Mouse (Mus musculus): ENCODE data around the gene Magea3.
"Not testable (repeated sequence)": the region's sequence is repeated elsewhere in the genome, so short reads cannot be mapped to it uniquely, and the experiment has no call there.

The Magea3 gene

DNA sequence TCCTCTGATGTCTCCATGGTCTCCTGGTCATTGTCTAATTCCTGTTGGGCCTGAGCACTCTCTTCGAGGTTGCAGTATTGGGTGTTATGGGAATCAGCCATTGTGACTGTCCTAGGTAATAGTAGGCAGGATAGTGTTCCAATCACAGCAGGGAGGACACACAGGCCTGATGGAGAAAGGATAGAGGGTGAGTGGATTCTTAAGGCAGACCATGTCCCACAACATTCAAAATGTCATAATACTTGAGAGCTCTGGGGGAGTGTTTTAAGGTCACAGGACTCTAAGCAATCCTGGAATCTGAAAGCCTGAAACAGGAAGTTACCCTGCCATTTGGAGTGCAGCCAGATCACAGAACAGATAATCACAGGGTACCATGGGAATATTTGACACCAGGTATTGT, at the start of gene Magea3:
Magea3 (minus strand) TSS at position 101 of the 400 bp plus-strand sequence.
- DNase-seq (ENCODE audit: low read depth, low spot score), result not testable (repeated sequence)

DNA sequence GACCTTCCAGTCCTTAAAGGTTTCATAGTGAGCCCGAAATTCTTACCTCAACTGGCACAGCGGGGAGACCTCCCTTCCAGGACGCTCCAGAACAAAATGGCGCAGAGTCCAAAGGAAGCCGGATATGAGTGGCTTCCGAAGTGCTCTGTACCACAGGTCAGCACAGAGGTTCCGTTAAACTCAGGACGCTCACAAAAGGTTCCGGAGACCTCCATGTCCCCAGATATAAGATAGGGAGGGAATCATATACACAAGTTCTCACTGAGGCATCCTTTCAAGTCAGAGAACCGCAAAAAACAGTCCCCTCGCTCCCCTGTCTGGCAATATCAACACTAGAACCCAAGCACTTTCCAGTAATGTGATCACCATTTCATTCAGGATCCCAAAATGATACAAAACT, 46.4 kb upstream of the Magea3 start, which contains the start of gene Magea8:
Magea8 (minus strand) TSS at position 101 of the 400 bp plus-strand sequence.
- not testable (repeated sequence) for DNase-seq (ENCODE audit: low read depth, low spot score)

DNA sequence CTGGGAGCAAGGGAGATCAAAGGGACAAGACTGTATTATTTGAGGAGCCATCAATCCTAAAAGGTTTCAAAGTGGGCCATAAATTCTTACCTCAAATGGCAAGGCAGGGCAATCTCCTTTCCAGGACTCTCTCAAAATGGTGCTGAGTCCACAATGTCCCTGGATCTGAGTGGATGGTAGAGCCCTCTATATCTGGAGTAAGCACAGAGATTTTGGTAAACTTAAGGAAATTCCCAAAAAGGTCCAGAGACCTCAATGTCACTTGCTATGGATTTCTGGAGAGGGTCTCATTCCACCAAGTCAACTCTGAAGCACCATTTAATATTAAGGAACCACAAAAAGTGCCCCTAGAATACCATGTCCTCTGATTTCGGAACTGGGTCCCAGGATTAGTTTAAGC, 13.4 kb downstream of the Magea3 start, which contains the start of gene Magea6:
Magea6 (minus strand) TSS at position 101 of the 400 bp plus-strand sequence.
- not testable (repeated sequence) for DNase-seq (ENCODE audit: low read depth, low spot score)
